Mouse (Mus musculus): ENCODE measurements around the gene Cyp2d11.

DNA sequence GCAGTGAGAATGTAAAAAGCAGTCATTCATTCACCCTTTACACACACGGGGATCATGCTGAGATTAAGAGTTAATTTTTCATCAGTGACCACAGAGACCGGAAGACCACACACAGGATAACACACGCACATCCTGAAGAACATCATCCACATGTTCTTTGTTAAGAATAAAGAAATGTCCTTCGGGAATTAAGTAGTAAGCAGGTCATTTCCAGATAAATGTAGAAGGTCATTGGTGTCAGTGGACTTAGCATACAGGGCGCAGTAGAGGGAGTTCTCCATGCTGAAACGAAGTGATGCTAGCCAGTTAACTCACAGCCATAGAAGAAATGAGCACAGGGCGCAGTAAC lies 13.1 kb downstream of the Cyp2d11 start:
- TF ChIP-seq MYOD1 (IDR thresholded peaks at IDR 0.05; ENCODE audit: control insufficient read depth, insufficient read length, low read depth) (no peak), CTCF (IDR thresholded peaks at IDR 0.05; ENCODE audit: control insufficient read depth, insufficient read depth, insufficient read length) (no peak), USF1 (IDR thresholded peaks at IDR 0.05; ENCODE audit: low read depth) (no peak)

Measured in C2C12 (cell line).